ENCODE assay signal across 22 mouse cellular contexts in genomic region chr14:103071471-103071870, GRCm38 (mm10). TPM values are rescaled to one million over a fixed set of nuclear protein-coding genes. Genes with fewer than 3 reads are reported as not detected.
DNase-seq lines count a peak whose midpoint lies in the region; ATAC-seq and TF ChIP-seq lines count a peak whose summit lies in the region.
"Had no signal": no experiment of that assay in that cellular context is flagged by ENCODE, and none has a peak within 500 bp of the region (broad histone marks: within the 10 kb centered on the region; RNA-seq: fewer than 3 reads in every experiment).

No protein-coding gene starts in this region.

- no peak overlapping the region for H3K27ac ChIP-seq in cerebellum, adult 2 months (ENCODE audit: insufficient read depth, low read length)
- H3K27ac ChIP-seq in kidney, postnatal 0 days: no peak overlapping the region
- no peak overlapping the region for H3K27ac ChIP-seq in kidney, embryonic 15.5 days
- H3K27ac ChIP-seq in liver, embryonic 13.5 days: no peak overlapping the region
- H3K27ac ChIP-seq: forebrain, embryonic 12.5 days; intestine, embryonic 15.5 days; limb, embryonic 12.5 days had no signal

- no peaks in the 10 kb centered on the region for H3K79me2 ChIP-seq in myocyte (ENCODE audit: control insufficient read depth, insufficient read depth)

- 85% methylated on average over 12 of the region's 12 CpGs for WGBS in cerebellum, adult 2 months
- WGBS in kidney, postnatal 0 days: 91% methylated on average over 12 of the region's 12 CpGs
- 92% methylated on average over 12 of the region's 12 CpGs for WGBS in kidney, embryonic 15.5 days
- WGBS in liver, embryonic 13.5 days (ENCODE audit: insufficient replicate concordance): 87% methylated on average over 12 of the region's 12 CpGs

- H3ac ChIP-seq in myocyte (ENCODE audit: control insufficient read depth, insufficient read length): no peak overlapping the region

- H3K9ac ChIP-seq in kidney, postnatal 0 days (ENCODE audit: low read depth, low read length): no peak overlapping the region
- H3K9ac ChIP-seq in kidney, embryonic 15.5 days: no peak overlapping the region
- H3K9ac ChIP-seq in liver, embryonic 13.5 days: peak overlapping the region; percentile 84

- H3K4me2 ChIP-seq in kidney, postnatal 0 days (ENCODE audit: low read length): 0 out of 2 replicates have a peak overlapping the region, but pooled peaks have one; percentile 77
- no peak overlapping the region for H3K4me2 ChIP-seq in kidney, embryonic 15.5 days
- peak overlapping the region; percentile 83 for H3K4me2 ChIP-seq in liver, embryonic 13.5 days
- H3K4me2 ChIP-seq in myocyte (ENCODE audit: low read depth): no peak overlapping the region

- no peaks in the 10 kb centered on the region for H3K9me3 ChIP-seq in kidney, postnatal 0 days (replicated peaks; ENCODE audit: low read length)
- H3K9me3 ChIP-seq in kidney, embryonic 15.5 days (replicated peaks): no peaks in the 10 kb centered on the region
- no peaks in the 10 kb centered on the region for H3K9me3 ChIP-seq in liver, embryonic 13.5 days (replicated peaks)
- H3K9me3 ChIP-seq: forebrain, embryonic 12.5 days; intestine, embryonic 15.5 days; limb, embryonic 12.5 days had no signal

- H3K27me3 ChIP-seq in cerebellum, adult 2 months (ENCODE audit: control insufficient read depth, insufficient read depth, low read length): no peaks in the 10 kb centered on the region
- H3K27me3 ChIP-seq in kidney, postnatal 0 days (ENCODE audit: insufficient read depth, low read length): no peaks in the 10 kb centered on the region
- no peaks in the 10 kb centered on the region for H3K27me3 ChIP-seq in kidney, embryonic 15.5 days
- no peaks in the 10 kb centered on the region for H3K27me3 ChIP-seq in liver, embryonic 13.5 days
- no peaks in the 10 kb centered on the region for H3K27me3 ChIP-seq in myocyte (ENCODE audit: control insufficient read depth, insufficient read depth, insufficient read length)
- H3K27me3 ChIP-seq: forebrain, embryonic 12.5 days; intestine, embryonic 15.5 days; limb, embryonic 12.5 days had no signal

- H3K4me3 ChIP-seq in cerebellum, adult 2 months (replicated peaks; ENCODE audit: insufficient read depth, low read depth, low read length): no peak overlapping the region
- H3K4me3 ChIP-seq in kidney, postnatal 0 days (replicated peaks; ENCODE audit: low read depth, low read length): no peak overlapping the region
- no peak overlapping the region for H3K4me3 ChIP-seq in kidney, embryonic 15.5 days (replicated peaks)
- H3K4me3 ChIP-seq in liver, embryonic 13.5 days (replicated peaks): peak overlapping the region; percentile 70
- peak overlapping the region; percentile 47 for H3K4me3 ChIP-seq in myocyte

- peak; percentile 31 for DNase-seq in cerebellum, adult 9-10 months
- no peak for DNase-seq in cerebellum, adult 2 months
- no peak for DNase-seq in kidney, postnatal 0 days (ENCODE audit: low spot score)
- DNase-seq in liver, embryonic 13.5 days: no peak
- DNase-seq: cerebellum, adult 8-10 months; lung, adult 2 months had no signal

- TF ChIP-seq CTCF in cerebellum, adult 2 months (IDR thresholded peaks at IDR 0.05; ENCODE audit: borderline replicate concordance, insufficient read depth, low read depth, low read length): no peak
- TF ChIP-seq CTCF in kidney, postnatal 0 days (IDR thresholded peaks at IDR 0.05; ENCODE audit: low read depth): no peak

- peaks cover 6% of the 10 kb centered on the region for H3K4me1 ChIP-seq in cerebellum, adult 2 months (ENCODE audit: control insufficient read depth, insufficient read depth, low read length)
- H3K4me1 ChIP-seq in kidney, postnatal 0 days (replicated peaks; ENCODE audit: insufficient read depth, low read length): no peaks in the 10 kb centered on the region
- H3K4me1 ChIP-seq in kidney, embryonic 15.5 days: peaks cover 11% of the 10 kb centered on the region
- peaks cover 27% of the 10 kb centered on the region for H3K4me1 ChIP-seq in liver, embryonic 13.5 days (replicated peaks)

- TF ChIP-seq POLR2A in cerebellum, adult 2 months (IDR thresholded peaks at IDR 0.05; ENCODE audit: borderline replicate concordance, insufficient read depth, low read length): no peak
- TF ChIP-seq POLR2A in myocyte (IDR thresholded peaks at IDR 0.05; ENCODE audit: insufficient read length, low read depth): no peak

- peaks cover 17% of the 10 kb centered on the region; the same call in 1 of the 2 replicates for H3K36me3 ChIP-seq in kidney, postnatal 0 days (ENCODE audit: insufficient read depth, low read length)
- peaks cover 42% of the 10 kb centered on the region for H3K36me3 ChIP-seq in kidney, embryonic 15.5 days
- H3K36me3 ChIP-seq in liver, embryonic 13.5 days: peaks cover 45% of the 10 kb centered on the region
- H3K36me3 ChIP-seq in myocyte (ENCODE audit: control insufficient read depth, insufficient read depth): peaks cover 22% of the 10 kb centered on the region

- no peak for ATAC-seq in kidney, postnatal 0 days (replicated peaks; ENCODE audit: low FRiP score, low read depth)
- ATAC-seq in kidney, embryonic 15.5 days (replicated peaks; ENCODE audit: low FRiP score): no peak
- no peak for ATAC-seq in liver, embryonic 13.5 days (ENCODE audit: low read depth)
- no peak for ATAC-seq in monocyte, adult 5-6 weeks (replicated peaks; ENCODE audit: insufficient number of reproducible peaks, low FRiP score, low TSS enrichment, poor library complexity, severe bottlenecking)
- ATAC-seq: hindbrain, embryonic 16.5 days; midbrain, embryonic 16.5 days had no signal

TF ChIP-seq in myocyte, 11 proteins besides CTCF, POLR2A, EP300 and RAD21:
- TF ChIP-seq CEBPB (IDR thresholded peaks at IDR 0.05; ENCODE audit: insufficient read depth, poor library complexity, severe bottlenecking) (no peak), MAX (IDR thresholded peaks at IDR 0.05; ENCODE audit: low read depth) (no peak), E2F4 (IDR thresholded peaks at IDR 0.05; ENCODE audit: insufficient read depth) (no peak), TCF3 (IDR thresholded peaks at IDR 0.05; ENCODE audit: insufficient read length, low read depth) (no peak), MYOD1 (IDR thresholded peaks at IDR 0.05; ENCODE audit: control insufficient read depth in 1 of 3, insufficient read length in 2 of 3, low read depth in 2 of 3) (no peak), REST (IDR thresholded peaks at IDR 0.05; ENCODE audit: insufficient read depth, insufficient read length) (no peak), SRF (IDR thresholded peaks at IDR 0.05; ENCODE audit: control insufficient read depth, insufficient read length, low read depth) (no peak), MYOG (IDR thresholded peaks at IDR 0.05; ENCODE audit: control insufficient read depth in 1 of 3, insufficient read depth in 1 of 3, insufficient read length in 2 of 3, low read depth in 2 of 3) (no peak), USF1 (IDR thresholded peaks at IDR 0.05; ENCODE audit: low read depth) (no peak), POLR2AphosphoS2 (IDR thresholded peaks at IDR 0.05; ENCODE audit: insufficient read length, low read depth) (no peak), TCF12 (IDR thresholded peaks at IDR 0.05; ENCODE audit: insufficient read depth, poor library complexity, severe bottlenecking) (no peak)

RNA-seq across cellular contexts. Expression of gene Cln5, which starts 1.5 kb away (rescaled TPM):
- polyA plus RNA-seq in cerebellum, adult 2 months (2012; rRNA removed): 25.8 and 27.9 TPM in 2 replicates
- 32.7 and 36.2 TPM in 2 replicates for polyA plus RNA-seq in kidney, postnatal 0 days (2015; fragmentation: Nextera tagmentation; extraction: Ambion mirVana)
- polyA plus RNA-seq in kidney, embryonic 15.5 days (2015; fragmentation: Nextera tagmentation; extraction: Ambion mirVana): 33.9 and 34.6 TPM in 2 replicates
- 20.9 and 25.2 TPM in 2 replicates for polyA plus RNA-seq in liver, embryonic 13.5 days (2015; fragmentation: Nextera tagmentation; extraction: Ambion mirVana)
- 20.6 TPM for polyA plus RNA-seq in myocyte (2012; fragmentation: generic; extraction: Trizol)
- 56.4 to 63.7 TPM (median 61.5 TPM) in 3 replicates for total RNA-seq in monocyte, adult 5-6 weeks (2017)

RNA-seq across cellular contexts. Expression of gene Acod1, which starts 24.7 kb away (rescaled TPM):
- polyA plus RNA-seq in cerebellum, adult 2 months (2012; rRNA removed): 0.10 TPM in 1 of 2 replicates, not detected in the other
- polyA plus RNA-seq in kidney, postnatal 0 days (2015; fragmentation: Nextera tagmentation; extraction: Ambion mirVana): not detected in 2 replicates
- polyA plus RNA-seq in kidney, embryonic 15.5 days (2015; fragmentation: Nextera tagmentation; extraction: Ambion mirVana): not detected in 2 replicates
- polyA plus RNA-seq in liver, embryonic 13.5 days (2015; fragmentation: Nextera tagmentation; extraction: Ambion mirVana): 0.09 and 0.12 TPM in 2 replicates
- polyA plus RNA-seq in myocyte (2012; fragmentation: generic; extraction: Trizol): not detected
- 3.1 to 10.1 TPM (median 3.6 TPM) in 3 replicates for total RNA-seq in monocyte, adult 5-6 weeks (2017)
- total RNA-seq: adrenal gland, postnatal 14 days; gastrocnemius, postnatal 25 days; heart, adult 2 months; heart, postnatal 36 days; layer of hippocampus, adult 2 months; layer of hippocampus, postnatal 36 days; left cerebral cortex, postnatal 14 days had no signal
- polyA plus RNA-seq: heart, embryonic 14.5 days; hindbrain, embryonic 16.5 days; limb, embryonic 12.5 days; midbrain, embryonic 16.5 days had no signal

RNA-seq across cellular contexts. Expression of gene Fbxl3, which starts 27.9 kb away (rescaled TPM):
- polyA plus RNA-seq in cerebellum, adult 2 months (2012; rRNA removed): 141 and 158 TPM in 2 replicates
- polyA plus RNA-seq in kidney, postnatal 0 days (2015; fragmentation: Nextera tagmentation; extraction: Ambion mirVana): 27.6 and 28.5 TPM in 2 replicates
- polyA plus RNA-seq in kidney, embryonic 15.5 days (2015; fragmentation: Nextera tagmentation; extraction: Ambion mirVana): 22.8 and 23.9 TPM in 2 replicates
- 10.5 and 13.9 TPM in 2 replicates for polyA plus RNA-seq in liver, embryonic 13.5 days (2015; fragmentation: Nextera tagmentation; extraction: Ambion mirVana)
- 10.4 TPM for polyA plus RNA-seq in myocyte (2012; fragmentation: generic; extraction: Trizol)
- total RNA-seq in monocyte, adult 5-6 weeks (2017): 179 to 209 TPM (median 190 TPM) in 3 replicates

Comparison
In these comparisons a context has a peak if more than half of its experiments do, and no peak if none do; other contexts are left out.
1. H3K4me2 ChIP-seq: peak in kidney, postnatal 0 days (single experiment) and liver, embryonic 13.5 days (single experiment); none in kidney, embryonic 15.5 days (single experiment) and myocyte (single experiment).
2. H3K4me3 ChIP-seq: peak in liver, embryonic 13.5 days (single experiment) and myocyte (single experiment); none in cerebellum, adult 2 months (single experiment), kidney, postnatal 0 days (single experiment) and kidney, embryonic 15.5 days (single experiment).